Mouse (Mus musculus): ENCODE measurements around the gene Pfn1. TPM values are rescaled to one million over a fixed set of nuclear protein-coding genes. Genes with fewer than 3 reads are reported as not detected.

Gene Pfn1
- polyA plus RNA-seq, 1 experiment from 2014 or later: 1,384 TPM

DNA sequence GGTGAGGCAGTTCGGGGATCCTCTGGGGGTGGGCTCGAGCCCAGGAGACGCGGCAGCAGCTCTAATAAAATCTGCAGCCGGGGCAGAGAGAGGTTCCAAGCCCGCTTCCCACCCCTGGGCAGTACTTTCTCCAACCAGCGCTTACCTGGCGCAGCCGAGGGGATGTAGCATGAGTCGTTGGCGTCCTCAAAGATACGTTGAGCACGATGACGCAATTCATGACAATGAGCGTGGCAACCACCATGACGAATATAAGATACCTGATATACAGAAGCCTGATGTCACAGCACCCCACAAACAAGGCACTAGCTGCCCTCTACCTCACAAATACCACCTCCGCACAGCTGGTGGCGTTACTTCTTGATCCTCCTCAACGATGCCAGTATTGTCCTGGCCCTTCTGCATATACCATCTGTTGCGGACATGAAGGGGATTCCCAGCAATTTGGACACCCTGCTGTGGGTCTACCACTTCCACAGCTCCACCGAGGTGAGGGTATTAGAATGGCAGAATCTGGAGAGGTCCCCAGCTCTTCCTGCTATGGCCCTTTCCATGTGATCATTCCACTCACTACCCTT, 38.8 kb downstream of the Pfn1 start, which contains the start of gene 4930544D05Rik:
Gene 4930544D05Rik, plus strand, starts transcription at position 333 of the 578 bp plus-strand sequence.
- 7% methylated on average over 21 of the region's 21 CpGs for WGBS
- Histone ChIP-seq H3K27ac (replicated peaks in 1 of 2; ENCODE audit: control insufficient read depth in 1 of 2, insufficient read depth in 1 of 2, low read depth in 2 of 2, low read length in 2 of 2) (peak within 1 kb of the TSS; percentile 41 to 48), H3K9me3 (ENCODE audit: control insufficient read depth, low read length) (no peaks in the 10 kb centered on the region), H3K4me3 (ENCODE audit: control insufficient read depth in 1 of 2, insufficient read depth in 1 of 2, low read depth in 1 of 2, low read length in 2 of 2) (peak within 1 kb of the TSS; percentile 37), H3K36me3 (ENCODE audit: control insufficient read depth, insufficient read depth, low read length) (peaks cover 28% of the 10 kb centered on the region), H3K4me1 (ENCODE audit: control insufficient read depth in 2 of 2, insufficient read depth in 2 of 2, low read length in 2 of 2) (peaks cover 12 to 15% of the 10 kb centered on the region in 2 experiments), H3K27me3 (ENCODE audit: control insufficient read depth, insufficient read depth, low read length) (0 out of 2 replicates have a peak, but pooled peaks cover 7% of the 10 kb centered on the region), H3K9ac (ENCODE audit: low read length) (peak within 1 kb of the TSS; percentile 66), H3K4me2 (ENCODE audit: low read length) (peak within 1 kb of the TSS; percentile 77)
- ATAC-seq (ENCODE audit: insufficient number of reproducible peaks, insufficient read depth, low FRiP score, low read depth): no peak

DNA sequence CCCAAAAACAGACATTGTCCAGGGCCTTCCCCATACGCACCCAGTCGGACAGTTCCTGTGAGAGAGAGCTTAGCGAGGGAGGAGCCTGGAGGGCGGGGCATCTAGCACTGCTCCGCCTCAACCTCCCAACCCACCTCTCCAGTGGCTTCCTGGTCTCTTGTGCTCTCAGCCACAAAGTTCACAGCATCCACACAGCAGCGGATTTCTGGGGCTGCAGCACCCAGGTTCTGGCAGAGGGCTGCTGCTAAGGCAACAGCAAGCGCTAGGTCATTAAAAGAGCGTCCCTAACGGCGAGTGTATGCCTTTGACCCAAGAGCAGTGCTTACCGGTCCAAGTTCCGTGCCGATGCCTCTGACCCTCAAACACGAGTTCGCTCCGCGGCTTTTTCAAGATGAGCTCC, 39.4 kb downstream of the Pfn1 start:
- H3K4me3 ChIP-seq (ENCODE audit: control insufficient read depth in 1 of 2, insufficient read depth in 1 of 2, low read depth in 1 of 2, low read length in 2 of 2): peak overlapping the region; percentile 37
- peak overlapping the region; percentile 41 to 48 for H3K27ac ChIP-seq (replicated peaks in 1 of 2; ENCODE audit: control insufficient read depth in 1 of 2, insufficient read depth in 1 of 2, low read depth in 2 of 2, low read length in 2 of 2)
- WGBS: 2% methylated on average over 17 of the region's 17 CpGs
- H3K9ac ChIP-seq (ENCODE audit: low read length): peak overlapping the region; percentile 66
- ATAC-seq (ENCODE audit: insufficient number of reproducible peaks, insufficient read depth, low FRiP score, low read depth): peak; percentile 80
- peak overlapping the region; percentile 77 for H3K4me2 ChIP-seq (ENCODE audit: low read length)
- H3K36me3 ChIP-seq (ENCODE audit: control insufficient read depth, insufficient read depth, low read length): peaks cover 33% of the 10 kb centered on the region
- H3K4me1 ChIP-seq (ENCODE audit: control insufficient read depth in 2 of 2, insufficient read depth in 2 of 2, low read length in 2 of 2): peaks cover 12 to 15% of the 10 kb centered on the region in 2 experiments
- H3K27me3 ChIP-seq (ENCODE audit: control insufficient read depth, insufficient read depth, low read length): 0 out of 2 replicates have a peak, but pooled peaks cover 7% of the 10 kb centered on the region
- no peaks in the 10 kb centered on the region for H3K9me3 ChIP-seq (ENCODE audit: control insufficient read depth, low read length)

DNA sequence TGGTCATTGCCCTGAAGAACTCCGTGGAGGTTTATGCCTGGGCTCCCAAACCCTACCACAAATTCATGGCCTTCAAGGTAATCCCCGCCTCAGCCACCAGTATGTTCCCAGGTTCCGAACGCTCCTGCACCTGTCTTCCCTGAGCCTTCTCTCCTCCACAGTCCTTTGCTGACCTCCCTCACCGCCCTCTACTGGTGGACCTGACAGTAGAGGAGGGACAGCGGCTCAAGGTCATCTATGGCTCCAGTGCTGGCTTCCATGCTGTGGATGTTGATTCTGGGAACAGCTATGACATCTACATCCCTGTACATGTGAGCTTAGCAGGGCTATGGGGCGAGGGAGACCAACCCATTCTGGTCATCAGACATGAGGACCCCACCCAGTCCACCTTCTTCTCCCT, 41.9 kb downstream of the Pfn1 start:
- Histone ChIP-seq H3K9ac (ENCODE audit: low read length) (no peak overlapping the region), H3K9me3 (ENCODE audit: control insufficient read depth, low read length) (no peaks in the 10 kb centered on the region), H3K27me3 (ENCODE audit: control insufficient read depth, insufficient read depth, low read length) (0 out of 2 replicates have a peak, but pooled peaks cover 7% of the 10 kb centered on the region), H3K4me2 (ENCODE audit: low read length) (no peak overlapping the region), H3K4me3 (ENCODE audit: control insufficient read depth in 1 of 2, insufficient read depth in 1 of 2, low read depth in 1 of 2, low read length in 2 of 2) (no peak overlapping the region), H3K4me1 (ENCODE audit: control insufficient read depth in 2 of 2, insufficient read depth in 2 of 2, low read length in 2 of 2) (peaks cover 12 to 15% of the 10 kb centered on the region in 2 experiments), H3K36me3 (ENCODE audit: control insufficient read depth, insufficient read depth, low read length) (peaks cover 59% of the 10 kb centered on the region), H3K27ac (replicated peaks in 1 of 2; ENCODE audit: control insufficient read depth in 1 of 2, insufficient read depth in 1 of 2, low read depth in 2 of 2, low read length in 2 of 2) (no peak overlapping the region)
- 66% methylated on average over 7 of the region's 7 CpGs for WGBS
- ATAC-seq (ENCODE audit: insufficient number of reproducible peaks, insufficient read depth, low FRiP score, low read depth): no peak

DNA sequence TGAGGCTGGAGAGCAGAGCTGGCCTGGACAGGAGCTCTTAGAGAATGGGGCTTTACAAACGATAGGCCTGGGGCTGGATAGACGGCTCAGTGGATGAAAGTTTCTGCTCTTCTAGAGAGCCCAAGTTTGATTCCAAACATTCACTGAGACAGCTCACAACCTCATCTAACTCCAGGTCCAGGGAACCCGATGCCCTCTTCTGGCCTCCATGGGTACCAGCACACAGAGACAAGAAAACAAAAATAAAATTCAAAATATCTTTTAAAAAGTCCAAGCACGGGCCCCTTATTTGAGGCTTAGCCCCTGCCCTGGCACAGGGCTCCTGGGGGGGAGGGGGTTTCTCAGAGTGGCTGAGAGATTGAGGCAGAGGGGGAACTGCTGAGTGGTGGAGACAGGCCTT, 43.7 kb downstream of the Pfn1 start:
- H3K4me1 ChIP-seq (ENCODE audit: control insufficient read depth in 2 of 2, insufficient read depth in 2 of 2, low read length in 2 of 2): peaks cover 10 to 14% of the 10 kb centered on the region in 2 experiments
- H3K27me3 ChIP-seq (ENCODE audit: control insufficient read depth, insufficient read depth, low read length): no peaks in the 10 kb centered on the region
- peaks cover 76% of the 10 kb centered on the region for H3K36me3 ChIP-seq (ENCODE audit: control insufficient read depth, insufficient read depth, low read length)
- H3K4me3 ChIP-seq (ENCODE audit: control insufficient read depth in 1 of 2, insufficient read depth in 1 of 2, low read depth in 1 of 2, low read length in 2 of 2): no peak overlapping the region
- ATAC-seq (ENCODE audit: insufficient number of reproducible peaks, insufficient read depth, low FRiP score, low read depth): no peak
- no peak overlapping the region for H3K9ac ChIP-seq (ENCODE audit: low read length)
- no peaks in the 10 kb centered on the region for H3K9me3 ChIP-seq (ENCODE audit: control insufficient read depth, low read length)
- no peak overlapping the region for H3K4me2 ChIP-seq (ENCODE audit: low read length)
- no peak overlapping the region for H3K27ac ChIP-seq (replicated peaks in 1 of 2; ENCODE audit: control insufficient read depth in 1 of 2, insufficient read depth in 1 of 2, low read depth in 2 of 2, low read length in 2 of 2)
- WGBS: 80% methylated on average over 4 of the region's 4 CpGs

DNA sequence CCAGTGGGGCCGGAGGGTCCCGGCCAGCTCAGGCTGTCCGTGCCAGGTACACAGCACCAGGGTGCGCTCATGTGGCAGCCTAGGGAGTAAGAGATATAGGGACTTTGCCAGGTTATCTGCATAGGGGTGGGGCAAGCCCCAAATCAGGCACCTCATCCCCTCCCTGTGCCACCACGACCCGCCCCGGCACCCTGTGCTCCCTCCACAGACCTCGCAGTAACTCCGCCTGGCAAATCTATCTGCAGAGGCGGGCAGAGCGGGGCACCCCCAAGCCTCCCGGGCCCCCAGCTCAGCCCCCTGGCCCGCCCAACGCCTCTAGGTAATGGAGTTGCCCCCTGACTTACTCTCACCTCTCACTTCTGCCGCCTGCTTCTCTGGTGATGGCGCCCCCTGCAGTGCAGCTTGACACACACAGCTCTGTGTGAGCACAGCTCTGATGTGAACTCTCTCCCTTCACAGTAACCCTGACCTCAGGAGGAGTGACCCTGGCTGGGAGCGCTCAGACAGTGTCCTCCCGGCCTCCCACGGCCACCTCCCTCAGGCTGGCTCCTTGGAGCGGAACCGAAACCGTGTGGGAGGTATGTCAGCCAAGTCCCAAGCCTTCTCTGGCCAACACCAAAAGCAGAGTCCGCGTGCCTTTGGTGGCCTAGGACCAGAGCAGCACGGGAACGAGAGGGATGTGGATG, 45.9 kb downstream of the Pfn1 start:
- H3K27me3 ChIP-seq (ENCODE audit: control insufficient read depth, insufficient read depth, low read length): no peaks in the 10 kb centered on the region
- H3K9me3 ChIP-seq (ENCODE audit: control insufficient read depth, low read length): no peaks in the 10 kb centered on the region
- WGBS: 87% methylated on average over 25 of the region's 26 CpGs
- no peak for ATAC-seq (ENCODE audit: insufficient number of reproducible peaks, insufficient read depth, low FRiP score, low read depth)
- no peak overlapping the region for H3K27ac ChIP-seq (replicated peaks in 1 of 2; ENCODE audit: control insufficient read depth in 1 of 2, insufficient read depth in 1 of 2, low read depth in 2 of 2, low read length in 2 of 2)
- H3K4me3 ChIP-seq (ENCODE audit: control insufficient read depth in 1 of 2, insufficient read depth in 1 of 2, low read depth in 1 of 2, low read length in 2 of 2): no peak overlapping the region
- H3K4me2 ChIP-seq (ENCODE audit: low read length): no peak overlapping the region
- no peaks in the 10 kb centered on the region for H3K4me1 ChIP-seq (ENCODE audit: control insufficient read depth in 2 of 2, insufficient read depth in 2 of 2, low read length in 2 of 2)
- H3K9ac ChIP-seq (ENCODE audit: low read length): no peak overlapping the region
- peaks cover 96% of the 10 kb centered on the region for H3K36me3 ChIP-seq (ENCODE audit: control insufficient read depth, insufficient read depth, low read length)

DNA sequence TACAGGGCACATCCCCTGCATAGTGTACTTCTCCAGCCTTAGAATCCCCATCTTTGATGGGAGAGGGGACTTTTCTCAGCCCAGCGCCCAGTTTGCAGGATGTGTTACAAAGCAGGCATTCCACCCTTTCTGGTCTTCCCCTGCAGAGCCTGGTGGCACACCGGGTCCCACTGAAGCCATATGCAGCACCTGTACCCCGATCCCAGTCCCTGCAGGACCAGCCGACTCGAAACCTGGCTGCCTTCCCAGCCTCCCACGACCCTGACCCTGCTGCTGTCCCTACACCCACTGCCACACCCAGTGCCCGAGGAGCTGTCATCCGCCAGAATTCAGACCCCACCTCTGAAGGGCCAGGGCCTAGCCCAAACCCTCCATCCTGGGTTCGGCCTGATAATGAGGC, 46.8 kb downstream of the Pfn1 start:
- Histone ChIP-seq H3K9me3 (ENCODE audit: control insufficient read depth, low read length) (no peaks in the 10 kb centered on the region), H3K4me3 (ENCODE audit: control insufficient read depth in 1 of 2, insufficient read depth in 1 of 2, low read depth in 1 of 2, low read length in 2 of 2) (no peak overlapping the region), H3K4me2 (ENCODE audit: low read length) (no peak overlapping the region), H3K9ac (ENCODE audit: low read length) (no peak overlapping the region), H3K4me1 (ENCODE audit: control insufficient read depth in 2 of 2, insufficient read depth in 2 of 2, low read length in 2 of 2) (no peaks in the 10 kb centered on the region), H3K27me3 (ENCODE audit: control insufficient read depth, insufficient read depth, low read length) (no peaks in the 10 kb centered on the region), H3K27ac (replicated peaks in 1 of 2; ENCODE audit: control insufficient read depth in 1 of 2, insufficient read depth in 1 of 2, low read depth in 2 of 2, low read length in 2 of 2) (no peak overlapping the region), H3K36me3 (ENCODE audit: control insufficient read depth, insufficient read depth, low read length) (peaks cover 95% of the 10 kb centered on the region)
- 85% methylated on average over 9 of the region's 9 CpGs for WGBS
- no peak for ATAC-seq (ENCODE audit: insufficient number of reproducible peaks, insufficient read depth, low FRiP score, low read depth)

DNA sequence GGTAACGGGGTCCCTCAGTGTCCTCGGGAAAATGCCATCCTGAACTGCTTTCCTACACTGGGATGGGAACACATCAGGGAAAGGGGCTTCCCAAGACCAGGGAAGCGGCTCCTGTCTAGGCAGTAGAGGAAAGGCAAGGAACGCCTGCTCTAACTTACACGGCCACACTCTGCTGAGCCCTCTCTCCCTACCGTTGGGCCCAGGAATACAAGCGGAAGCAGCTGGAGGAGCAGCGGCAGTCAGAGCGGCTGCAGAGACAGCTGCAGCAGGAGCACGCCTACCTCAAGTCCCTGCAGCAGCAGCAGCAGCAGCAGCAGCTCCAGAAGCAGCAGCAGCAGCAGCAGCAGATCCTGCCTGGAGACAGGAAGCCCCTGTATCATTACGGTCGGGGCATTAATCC, 47.7 kb downstream of the Pfn1 start:
- Histone ChIP-seq H3K27me3 (ENCODE audit: control insufficient read depth, insufficient read depth, low read length) (no peaks in the 10 kb centered on the region), H3K4me3 (ENCODE audit: control insufficient read depth in 1 of 2, insufficient read depth in 1 of 2, low read depth in 1 of 2, low read length in 2 of 2) (no peak overlapping the region), H3K9ac (ENCODE audit: low read length) (no peak overlapping the region), H3K36me3 (ENCODE audit: control insufficient read depth, insufficient read depth, low read length) (peaks cover 95% of the 10 kb centered on the region), H3K27ac (replicated peaks in 1 of 2; ENCODE audit: control insufficient read depth in 1 of 2, insufficient read depth in 1 of 2, low read depth in 2 of 2, low read length in 2 of 2) (no peak overlapping the region), H3K4me1 (ENCODE audit: control insufficient read depth in 2 of 2, insufficient read depth in 2 of 2, low read length in 2 of 2) (no peaks in the 10 kb centered on the region), H3K9me3 (ENCODE audit: control insufficient read depth, low read length) (no peaks in the 10 kb centered on the region), H3K4me2 (ENCODE audit: low read length) (no peak overlapping the region)
- WGBS: 69% methylated on average over 12 of the region's 12 CpGs
- ATAC-seq (ENCODE audit: insufficient number of reproducible peaks, insufficient read depth, low FRiP score, low read depth): no peak
